Mouse (Mus musculus): ENCODE measurements around the gene Capn10.
"Not testable (repeated sequence)": the region's sequence is repeated elsewhere in the genome, so short reads cannot be mapped to it uniquely, and the experiment has no call there.

Capn10 gene

GRCm38 (mm10) chr1:92920474-92921200 lies 13.5 kb upstream of the Capn10 start:
- DNase-seq = no peak

- DNase-seq = no peak
Observed at GRCm38 (mm10) chr1:92921496-92921895, 12.7 kb upstream of the Capn10 start.

GRCm38 (mm10) chr1:92930171-92930706 lies 3.9 kb upstream of the Capn10 start:
- no peak for DNase-seq

GRCm38 (mm10) chr1:92933611-92934010 lies 565 bp upstream of the Capn10 start:
- no peak for DNase-seq

GRCm38 (mm10) chr1:92935054-92935962 lies 1.1 kb downstream of the Capn10 start:
- peak; percentile 64 for DNase-seq

GRCm38 (mm10) chr1:92935977-92936376 lies 1.8 kb downstream of the Capn10 start:
- no peak for DNase-seq

GRCm38 (mm10) chr1:92936467-92936866 lies 2.3 kb downstream of the Capn10 start:
- DNase-seq = no peak

- no peak for DNase-seq
Observed at GRCm38 (mm10) chr1:92937797-92938196, 3.6 kb downstream of the Capn10 start.

- DNase-seq = no peak
Observed at GRCm38 (mm10) chr1:92939746-92940145, 5.6 kb downstream of the Capn10 start.

- no peak for DNase-seq
Observed at GRCm38 (mm10) chr1:92943219-92943989, 9.2 kb downstream of the Capn10 start.

- DNase-seq = no peak
Observed at GRCm38 (mm10) chr1:92947966-92948365, 13.8 kb downstream of the Capn10 start.

- DNase-seq = peak; percentile 34
Observed at GRCm38 (mm10) chr1:92949426-92949825, 15.2 kb downstream of the Capn10 start.

GRCm38 (mm10) chr1:92950607-92951006 lies 16.4 kb downstream of the Capn10 start, which contains the start of gene Gpr35:
Gene Gpr35 (plus strand): TSS chr1:92950865.
- no peak for DNase-seq

GRCm38 (mm10) chr1:92953641-92954040 lies 19.5 kb downstream of the Capn10 start:
- no peak for DNase-seq

GRCm38 (mm10) chr1:92956571-92957335 lies 22.6 kb downstream of the Capn10 start:
- DNase-seq = not testable (repeated sequence)

- DNase-seq = no peak
Observed at GRCm38 (mm10) chr1:92958999-92959398, 24.8 kb downstream of the Capn10 start.

- DNase-seq = not testable (repeated sequence)
Observed at GRCm38 (mm10) chr1:92970791-92971190, 36.6 kb downstream of the Capn10 start.

- DNase-seq = no peak
Observed at GRCm38 (mm10) chr1:92971879-92972795, 38.0 kb downstream of the Capn10 start.

- DNase-seq = peak; percentile 57
Observed at GRCm38 (mm10) chr1:92972854-92973253, 38.7 kb downstream of the Capn10 start.

- no peak for DNase-seq
Observed at GRCm38 (mm10) chr1:92976141-92976566, 42.0 kb downstream of the Capn10 start.

- no peak for DNase-seq
Observed at GRCm38 (mm10) chr1:92978645-92979044, 44.5 kb downstream of the Capn10 start.

Measured in liver (tissue).